In genomic region chr10:12630933-12631332, GRCm38 (mm10) we compare ENCODE assay signal across 32 mouse cellular contexts.
"Had no signal": no experiment of that assay in that cellular context is flagged by ENCODE, and none has a peak within 500 bp of the region (broad histone marks: within the 10 kb centered on the region; RNA-seq: fewer than 3 reads in every experiment).

No protein-coding gene starts in this region.

- H3K9me3 ChIP-seq: limb, embryonic 10.5 days; limb, embryonic 12.5 days; limb, embryonic 13.5 days; limb, embryonic 15.5 days; liver, embryonic 12.5 days; liver, embryonic 13.5 days; liver, embryonic 15.5 days; lung, embryonic 15.5 days; megakaryocyte, embryonic 14.5 days; midbrain, embryonic 10.5 days; midbrain, embryonic 12.5 days; midbrain, embryonic 13.5 days; midbrain, embryonic 15.5 days; neural tube, embryonic 12.5 days had no signal

- ATAC-seq: liver, embryonic 12.5 days; liver, postnatal 0 days; lung, postnatal 0 days; midbrain, embryonic 13.5 days; midbrain, embryonic 15.5 days; midbrain, embryonic 16.5 days had no signal

- H3K4me1 ChIP-seq: limb, embryonic 10.5 days; limb, embryonic 12.5 days; limb, embryonic 13.5 days; limb, embryonic 15.5 days; liver, embryonic 12.5 days; liver, embryonic 13.5 days; liver, embryonic 15.5 days; lung, embryonic 15.5 days; midbrain, embryonic 10.5 days; midbrain, embryonic 12.5 days; midbrain, embryonic 13.5 days; midbrain, embryonic 15.5 days; neural tube, embryonic 12.5 days had no signal

- DNase-seq: left cerebral cortex, postnatal 4 days; liver; liver, embryonic 13.5 days; liver, postnatal 0 days; lung, adult 18-20 months; lung, adult 2 months; lung, embryonic 14.5 days; lung, postnatal 10 days; lung, postnatal 14 days; lung, postnatal 36 days; lung, postnatal 4 days; midbrain, embryonic 14.5 days had no signal

- H3K4me3 ChIP-seq: limb, embryonic 10.5 days; limb, embryonic 12.5 days; limb, embryonic 13.5 days; limb, embryonic 15.5 days; liver, embryonic 12.5 days; liver, embryonic 13.5 days; liver, embryonic 15.5 days; lung, embryonic 15.5 days; megakaryocyte, embryonic 14.5 days; midbrain, embryonic 10.5 days; midbrain, embryonic 12.5 days; midbrain, embryonic 13.5 days; midbrain, embryonic 15.5 days; myocyte; neural tube, embryonic 12.5 days had no signal

- H3K4me2 ChIP-seq: limb, embryonic 12.5 days; limb, embryonic 13.5 days; limb, embryonic 15.5 days; liver, embryonic 11.5 days; liver, embryonic 12.5 days; liver, embryonic 13.5 days; liver, embryonic 15.5 days; lung, embryonic 14.5 days; lung, embryonic 15.5 days; midbrain, embryonic 11.5 days; midbrain, embryonic 12.5 days; midbrain, embryonic 13.5 days; midbrain, embryonic 15.5 days; neural tube, embryonic 12.5 days had no signal

- H3K27ac ChIP-seq: limb, embryonic 10.5 days; limb, embryonic 12.5 days; limb, embryonic 13.5 days; limb, embryonic 15.5 days; liver, embryonic 12.5 days; liver, embryonic 13.5 days; liver, embryonic 14.5 days; liver, embryonic 15.5 days; lung, embryonic 15.5 days; macrophage; midbrain, embryonic 10.5 days; midbrain, embryonic 12.5 days; midbrain, embryonic 13.5 days; midbrain, embryonic 15.5 days; neural tube, embryonic 12.5 days had no signal

- H3K9ac ChIP-seq: limb, embryonic 12.5 days; limb, embryonic 13.5 days; limb, embryonic 15.5 days; liver, embryonic 12.5 days; liver, embryonic 13.5 days; liver, embryonic 14.5 days; liver, embryonic 15.5 days; liver, postnatal 0 days; lung, embryonic 14.5 days; lung, embryonic 15.5 days; midbrain, embryonic 12.5 days; midbrain, embryonic 13.5 days; midbrain, embryonic 15.5 days; neural tube, embryonic 12.5 days had no signal

- H3K27me3 ChIP-seq: limb, embryonic 12.5 days; limb, embryonic 13.5 days; limb, embryonic 15.5 days; liver, embryonic 12.5 days; liver, embryonic 13.5 days; liver, embryonic 15.5 days; lung, embryonic 15.5 days; megakaryocyte, embryonic 14.5 days; midbrain, embryonic 12.5 days; midbrain, embryonic 13.5 days; midbrain, embryonic 15.5 days; neural tube, embryonic 12.5 days had no signal

- H3K36me3 ChIP-seq: liver, embryonic 12.5 days; liver, embryonic 13.5 days; midbrain, embryonic 10.5 days; midbrain, embryonic 12.5 days; midbrain, embryonic 13.5 days; midbrain, embryonic 15.5 days; neural tube, embryonic 12.5 days had no signal
